Mouse (Mus musculus) stomach, embryonic 14.5 days (tissue): ENCODE measurements around the gene Nos2. TPM values are rescaled to one million over a fixed set of nuclear protein-coding genes. Genes with fewer than 3 reads are reported as not detected.

Source experiments
- ATAC-seq: fragments of 200-750 bp; cut with Nextera tagmentation; 2 replicates; pipeline ENCODE4 v1.8.0; 2017; ENCODE audit warnings: low read depth, moderate TSS enrichment; ENCODE audit not compliant: insufficient number of reproducible peaks, insufficient read depth, low FRiP score
- H3K27ac ChIP-seq: fragments of 300-500 bp; sonication (generic); 2 replicates; pipeline ENCODE4 v1.5.1; 2014; ENCODE audit warnings: mild to moderate bottlenecking, low read length, moderate library complexity, mixed read lengths
- H3K27me3 ChIP-seq: fragments of 300-500 bp; sonication (generic); 2 replicates; pipeline ENCODE4 v1.6.1; 2014; ENCODE audit warnings: low read length, control low read depth, mixed read lengths; ENCODE audit not compliant: control insufficient read depth, insufficient read depth
- H3K36me3 ChIP-seq: fragments of 300-500 bp; sonication (generic); 2 replicates; pipeline ENCODE4 v1.6.1; 2014; ENCODE audit warnings: mild to moderate bottlenecking, control low read depth, low read length, moderate library complexity, mixed read lengths; ENCODE audit not compliant: control insufficient read depth, insufficient read depth
- H3K4me1 ChIP-seq: fragments of 300-500 bp; sonication (generic); 2 replicates; pipeline ENCODE4 v1.6.1; 2014; ENCODE audit warnings: low read length, control low read depth, mixed read lengths; ENCODE audit not compliant: control insufficient read depth, insufficient read depth
- H3K4me2 ChIP-seq: fragments of 300-500 bp; sonication (generic); replicated peaks from 2 replicates; pipeline ENCODE4 v1.6.1; 2014; ENCODE audit warnings: low read depth, low read length, control low read depth
- H3K4me3 ChIP-seq: fragments of 300-500 bp; sonication (generic); 2 replicates; pipeline ENCODE4 v1.5.1; 2014; ENCODE audit warnings: low read depth, low read length, control low read depth
- H3K9ac ChIP-seq: fragments of 300-500 bp; sonication (generic); replicated peaks from 2 replicates; pipeline ENCODE4 v1.6.1; 2014; ENCODE audit warnings: low read depth, mild to moderate bottlenecking, control low read depth, low read length, moderate library complexity, mixed read lengths
- H3K9me3 ChIP-seq: fragments of 300-500 bp; sonication (generic); 2 replicates; pipeline ENCODE4 v1.6.1; 2016; ENCODE audit warnings: low read depth, low read length, control low read depth; ENCODE audit not compliant: control insufficient read depth
- WGBS: fragments of 180-500 bp; shearing (Covaris S2); extraction: QIAGEN DNeasy Blood & Tissue Kit; methylation state at CpG from one replicate; pipeline ENCODE4 v1.1.7; 2014; 5-methylcytosine and 5-hydroxymethylcytosine counted together
- polyA plus RNA-seq: library from polyadenylated mRNA; unstranded; fragments of >200 nt; fragmentation: Nextera tagmentation; extraction: Ambion mirVana; gene quantifications from 2 replicates; pipeline ENCODE4 v1.2.1, GENCODE M21; 2014

Nos2 gene
- polyA plus RNA-seq, 1 experiment from 2014 or later = 1.5 TPM

DNA sequence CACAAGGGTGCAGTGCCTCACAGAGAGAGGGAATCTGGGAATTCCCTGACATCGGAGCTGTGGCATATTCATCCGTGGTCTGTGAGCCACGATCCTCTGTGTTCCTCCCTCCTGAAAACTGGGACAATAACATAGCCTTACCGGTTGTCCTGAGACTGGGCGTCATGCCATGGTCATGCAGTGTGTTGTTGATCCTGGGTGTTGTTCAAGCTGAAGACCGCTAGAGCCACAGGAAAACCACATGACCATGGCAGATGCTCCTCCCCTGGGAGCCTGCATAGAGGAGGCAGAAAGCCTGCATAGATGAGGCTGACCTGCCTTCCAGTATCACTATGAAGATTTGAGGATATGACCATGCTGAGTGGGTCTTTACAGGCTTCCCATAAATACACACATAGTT is 5.1 kb upstream of the Nos2 start:
- Histone ChIP-seq H3K4me3 (no peak overlapping the region), H3K9me3 (no peaks in the 10 kb centered on the region), H3K4me1 (no peaks in the 10 kb centered on the region), H3K9ac (no peak overlapping the region), H3K36me3 (no peaks in the 10 kb centered on the region), H3K27ac (no peak overlapping the region), H3K4me2 (no peak overlapping the region), H3K27me3 (no peaks in the 10 kb centered on the region)
- WGBS = 78% methylated on average over 6 of the region's 6 CpGs
- no peak for ATAC-seq

DNA sequence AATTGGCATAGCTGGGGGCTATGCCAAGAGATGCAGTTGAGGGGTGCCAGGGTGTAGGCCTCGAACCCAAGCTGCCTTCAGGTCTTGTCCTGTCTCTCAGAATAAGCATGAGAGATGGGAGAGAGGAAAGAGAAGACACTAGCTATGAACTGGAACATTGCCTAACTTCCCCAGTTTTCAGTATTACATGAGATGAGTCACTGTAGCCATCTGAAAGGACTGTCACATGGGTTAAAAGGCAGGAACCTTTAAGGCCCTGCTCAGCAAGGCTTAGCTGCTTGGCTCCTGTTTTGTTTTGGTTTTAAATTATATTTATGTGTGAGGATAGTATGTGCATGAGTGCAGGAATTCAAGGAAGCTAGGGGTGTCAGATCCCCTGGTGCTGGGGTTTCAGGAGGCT is 4.2 kb upstream of the Nos2 start:
- ATAC-seq = no peak
- Histone ChIP-seq H3K9ac (no peak overlapping the region), H3K36me3 (no peaks in the 10 kb centered on the region), H3K4me3 (no peak overlapping the region), H3K27me3 (no peaks in the 10 kb centered on the region), H3K9me3 (no peaks in the 10 kb centered on the region), H3K4me2 (no peak overlapping the region), H3K27ac (no peak overlapping the region), H3K4me1 (no peaks in the 10 kb centered on the region)
- 87% methylated on average over 1 of the region's 1 CpGs for WGBS

DNA sequence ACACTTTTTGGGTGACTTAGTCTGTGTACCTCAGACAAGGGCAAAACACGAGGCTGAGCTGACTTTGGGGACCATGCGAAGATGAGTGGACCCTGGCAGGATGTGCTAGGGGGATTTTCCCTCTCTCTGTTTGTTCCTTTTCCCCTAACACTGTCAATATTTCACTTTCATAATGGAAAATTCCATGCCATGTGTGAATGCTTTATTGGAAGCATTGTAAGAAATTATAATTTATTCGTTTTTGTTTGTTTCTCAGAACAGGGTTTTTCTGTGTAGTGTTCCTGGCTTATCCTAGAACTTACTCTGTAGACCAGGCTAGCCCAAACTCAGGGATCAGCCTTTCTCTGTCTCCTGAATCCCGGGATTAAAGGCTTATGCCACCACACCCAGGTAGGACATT is 842 bp upstream of the Nos2 start:
- no peak for ATAC-seq
- Histone ChIP-seq H3K27me3 (peaks cover 9% of the 10 kb centered on the region; the same call in 1 of the 2 replicates), H3K4me3 (no peak overlapping the region), H3K9me3 (no peaks in the 10 kb centered on the region), H3K9ac (no peak overlapping the region), H3K36me3 (no peaks in the 10 kb centered on the region), H3K4me1 (no peaks in the 10 kb centered on the region), H3K4me2 (no peak overlapping the region), H3K27ac (no peak overlapping the region)
- WGBS = 67% methylated on average over 4 of the region's 4 CpGs

DNA sequence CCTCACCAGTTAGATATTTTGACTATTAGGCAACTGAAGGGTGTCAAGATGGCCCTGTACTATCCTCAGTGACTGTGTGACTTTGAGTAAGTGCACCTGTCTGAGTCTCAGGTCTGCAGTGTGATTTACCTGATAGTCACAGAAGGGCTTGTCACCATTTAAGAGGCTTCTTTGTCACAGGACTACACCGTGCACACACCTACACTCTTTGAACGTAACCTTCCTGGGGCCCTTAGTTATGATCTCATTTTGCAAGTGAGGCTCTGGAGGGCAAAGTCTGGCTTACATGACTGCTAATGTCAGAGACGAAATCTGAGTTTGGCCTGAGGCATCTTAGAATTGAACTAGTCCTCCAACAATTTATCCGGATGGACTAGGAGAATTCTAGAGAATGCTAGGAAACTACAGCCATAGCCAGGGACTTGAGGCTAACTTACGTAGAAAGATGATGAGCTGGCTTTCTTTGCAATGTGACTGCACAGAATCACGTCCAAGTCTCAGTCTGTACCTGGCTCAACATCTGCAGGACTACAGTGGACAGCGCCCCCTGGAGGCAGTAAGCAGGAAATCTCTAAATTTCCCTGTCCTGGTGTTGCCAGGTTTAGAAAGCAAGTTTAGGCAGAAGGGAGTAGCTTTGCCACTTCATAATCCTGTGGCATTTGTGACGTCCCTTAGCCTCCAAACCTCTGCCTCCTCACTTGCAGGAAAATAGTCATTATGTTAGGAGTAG is 2.3 kb downstream of the Nos2 start:
- Histone ChIP-seq H3K27ac (no peak overlapping the region), H3K4me1 (no peaks in the 10 kb centered on the region), H3K36me3 (no peaks in the 10 kb centered on the region), H3K4me3 (no peak overlapping the region), H3K4me2 (no peak overlapping the region), H3K9me3 (no peaks in the 10 kb centered on the region), H3K9ac (no peak overlapping the region), H3K27me3 (peaks cover 18% of the 10 kb centered on the region)
- no peak for ATAC-seq
- WGBS = 38% methylated on average over 8 of the region's 8 CpGs

DNA sequence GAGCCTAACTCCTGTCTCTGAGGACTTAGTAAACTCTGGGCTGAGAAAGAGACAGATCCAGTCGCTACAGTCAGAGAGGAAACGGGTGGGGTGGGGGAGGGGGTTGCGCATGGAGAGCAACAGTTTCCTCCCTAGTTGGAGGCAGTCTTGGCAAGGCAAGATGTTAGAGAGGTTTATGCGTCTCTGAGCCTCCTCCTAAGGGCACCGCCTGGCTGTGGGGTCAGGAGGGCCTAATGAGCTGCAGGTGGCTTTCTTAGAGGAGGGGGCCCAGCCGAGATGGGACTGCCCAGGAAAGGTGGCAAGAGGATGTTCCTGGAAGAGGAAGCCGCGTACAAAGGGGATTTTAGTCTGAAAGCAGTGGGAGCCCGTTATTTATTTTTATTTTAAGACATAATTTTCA is 3.5 kb downstream of the Nos2 start:
- no peaks in the 10 kb centered on the region for H3K36me3 ChIP-seq
- no peaks in the 10 kb centered on the region for H3K9me3 ChIP-seq
- ATAC-seq = no peak
- no peak overlapping the region for H3K4me2 ChIP-seq
- H3K9ac ChIP-seq = no peak overlapping the region
- peaks cover 18% of the 10 kb centered on the region for H3K27me3 ChIP-seq
- H3K4me3 ChIP-seq = no peak overlapping the region
- 7% methylated on average over 9 of the region's 9 CpGs for WGBS
- H3K27ac ChIP-seq = no peak overlapping the region
- H3K4me1 ChIP-seq = no peaks in the 10 kb centered on the region

DNA sequence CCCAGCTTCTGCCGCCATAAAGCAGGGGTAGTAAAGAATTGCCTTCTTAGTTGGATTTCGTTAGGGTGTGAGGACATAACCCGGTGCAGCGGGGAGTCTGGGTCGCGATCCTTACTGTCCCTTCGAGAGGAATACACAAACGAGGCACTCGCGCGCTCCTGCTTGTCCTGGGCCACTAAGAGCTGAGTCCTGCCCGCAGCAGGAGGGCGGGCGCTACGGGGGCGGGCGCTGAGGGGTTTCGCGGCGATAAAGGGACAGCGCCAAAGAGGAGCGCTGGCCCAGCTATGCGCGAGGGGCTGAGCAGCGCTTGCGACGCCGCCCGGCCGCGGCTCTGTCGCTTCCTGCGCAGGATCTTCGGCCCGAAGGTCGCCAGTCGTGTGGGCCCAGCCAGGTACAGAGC is 4.3 kb downstream of the Nos2 start:
- peaks cover 18% of the 10 kb centered on the region for H3K27me3 ChIP-seq
- peak overlapping the region; percentile 62 for H3K4me2 ChIP-seq
- peak; percentile 37; the same call in 1 of the 2 replicates for ATAC-seq
- no peaks in the 10 kb centered on the region for H3K9me3 ChIP-seq
- H3K9ac ChIP-seq = no peak overlapping the region
- H3K4me1 ChIP-seq = no peaks in the 10 kb centered on the region
- H3K27ac ChIP-seq = no peak overlapping the region
- peak overlapping the region; percentile 35 for H3K4me3 ChIP-seq
- WGBS = under 1% methylated on average over 37 of the region's 37 CpGs
- no peaks in the 10 kb centered on the region for H3K36me3 ChIP-seq

DNA sequence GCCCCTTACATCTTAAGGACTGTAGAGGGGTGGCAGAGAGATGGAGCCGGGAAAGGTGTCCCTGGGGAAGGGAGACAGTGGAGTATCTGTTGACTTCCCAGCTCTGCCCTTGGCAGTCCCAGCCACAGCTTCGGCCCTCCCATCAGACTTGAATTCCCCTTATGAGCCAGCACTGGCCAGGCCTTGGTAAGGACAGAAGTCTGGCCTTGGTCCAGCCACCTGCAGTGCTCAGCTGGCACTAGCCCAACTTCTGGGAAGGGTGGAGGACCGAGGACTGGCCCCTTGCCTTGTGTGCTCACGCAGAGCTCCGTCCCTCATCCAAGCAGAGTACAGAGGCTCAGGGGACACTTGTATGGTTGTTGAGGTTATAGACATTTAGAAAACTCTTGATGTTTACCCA is 8.8 kb downstream of the Nos2 start:
- H3K4me3 ChIP-seq = no peak overlapping the region
- H3K27ac ChIP-seq = no peak overlapping the region
- peaks cover 13% of the 10 kb centered on the region for H3K27me3 ChIP-seq
- no peak for ATAC-seq
- H3K9ac ChIP-seq = no peak overlapping the region
- no peak overlapping the region for H3K4me2 ChIP-seq
- 69% methylated on average over 5 of the region's 5 CpGs for WGBS
- no peaks in the 10 kb centered on the region for H3K9me3 ChIP-seq
- no peaks in the 10 kb centered on the region for H3K4me1 ChIP-seq
- no peaks in the 10 kb centered on the region for H3K36me3 ChIP-seq

DNA sequence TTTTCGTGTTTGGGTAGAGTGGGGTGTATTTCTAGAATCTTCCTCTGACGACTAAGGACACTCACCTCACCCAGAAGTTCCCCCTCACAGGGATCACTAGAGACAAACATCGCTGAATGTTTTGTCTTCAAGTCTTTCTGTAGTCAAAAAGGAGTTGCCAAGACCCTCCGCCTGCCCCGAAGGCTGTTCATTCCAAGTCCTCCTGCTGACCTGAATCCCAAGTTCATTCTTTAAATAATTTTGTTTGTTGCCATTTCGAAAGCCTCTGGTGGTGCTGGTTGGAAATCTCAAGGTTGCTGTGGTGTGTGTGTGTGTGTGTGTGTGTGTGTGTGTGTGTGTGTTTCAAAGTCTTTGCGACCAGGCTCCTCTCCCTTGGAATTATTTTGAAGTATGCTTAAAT is 13.7 kb downstream of the Nos2 start:
- Histone ChIP-seq H3K36me3 (no peaks in the 10 kb centered on the region), H3K9ac (no peak overlapping the region), H3K27me3 (no peaks in the 10 kb centered on the region), H3K9me3 (no peaks in the 10 kb centered on the region), H3K4me3 (no peak overlapping the region), H3K4me2 (no peak overlapping the region), H3K4me1 (no peaks in the 10 kb centered on the region), H3K27ac (no peak overlapping the region)
- 83% methylated on average over 7 of the region's 7 CpGs for whole genome bisulfite sequencing
- ATAC-seq = no peak

DNA sequence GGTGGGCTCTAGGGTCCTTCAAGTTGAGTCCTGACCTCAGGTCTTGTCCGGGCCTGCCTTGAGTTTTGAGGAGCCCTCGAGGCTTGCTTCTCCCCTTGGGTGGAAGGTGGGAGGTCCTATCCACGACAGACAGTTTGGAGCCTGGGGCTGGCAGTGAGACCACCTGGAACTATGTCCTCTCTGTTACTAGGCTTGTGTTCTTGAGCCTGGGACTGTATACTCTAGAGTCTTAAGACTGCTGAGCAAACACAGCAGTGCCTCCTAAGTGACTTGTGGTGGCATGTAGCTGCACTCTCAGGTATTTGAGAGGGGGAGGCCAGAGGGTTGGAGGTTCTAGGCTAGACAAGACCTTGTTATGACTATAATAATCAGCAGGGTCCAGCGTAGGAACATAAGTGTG is 14.1 kb downstream of the Nos2 start:
- no peak overlapping the region for H3K27ac ChIP-seq
- no peak for ATAC-seq
- H3K4me1 ChIP-seq = no peaks in the 10 kb centered on the region

More for the DNA sequence above, 14.1 kb downstream of the Nos2 start:
- Histone ChIP-seq H3K36me3 (no peaks in the 10 kb centered on the region), H3K4me3 (no peak overlapping the region), H3K4me2 (no peak overlapping the region), H3K9me3 (no peaks in the 10 kb centered on the region), H3K27me3 (no peaks in the 10 kb centered on the region), H3K9ac (no peak overlapping the region)
- WGBS = 79% methylated on average over 4 of the region's 4 CpGs
